Mouse (Mus musculus) stomach, embryonic 14.5 days (tissue): ENCODE data around the gene Timm22. TPM values are rescaled to one million over a fixed set of nuclear protein-coding genes. Genes with fewer than 3 reads are reported as not detected.

Experiments
- ATAC-seq: fragments of 200-750 bp; cut with Nextera tagmentation; 2 replicates; pipeline ENCODE4 v1.8.0; 2017; ENCODE audit warnings: low read depth, moderate TSS enrichment; ENCODE audit not compliant: insufficient number of reproducible peaks, insufficient read depth, low FRiP score
- H3K27ac ChIP-seq: fragments of 300-500 bp; sonication (generic); 2 replicates; pipeline ENCODE4 v1.5.1; 2014; ENCODE audit warnings: mild to moderate bottlenecking, low read length, moderate library complexity, mixed read lengths
- H3K27me3 ChIP-seq: fragments of 300-500 bp; sonication (generic); 2 replicates; pipeline ENCODE4 v1.6.1; 2014; ENCODE audit warnings: low read length, control low read depth, mixed read lengths; ENCODE audit not compliant: control insufficient read depth, insufficient read depth
- H3K36me3 ChIP-seq: fragments of 300-500 bp; sonication (generic); 2 replicates; pipeline ENCODE4 v1.6.1; 2014; ENCODE audit warnings: mild to moderate bottlenecking, control low read depth, low read length, moderate library complexity, mixed read lengths; ENCODE audit not compliant: control insufficient read depth, insufficient read depth
- H3K4me1 ChIP-seq: fragments of 300-500 bp; sonication (generic); 2 replicates; pipeline ENCODE4 v1.6.1; 2014; ENCODE audit warnings: low read length, control low read depth, mixed read lengths; ENCODE audit not compliant: control insufficient read depth, insufficient read depth
- H3K4me2 ChIP-seq: fragments of 300-500 bp; sonication (generic); replicated peaks from 2 replicates; pipeline ENCODE4 v1.6.1; 2014; ENCODE audit warnings: low read depth, low read length, control low read depth
- H3K4me3 ChIP-seq: fragments of 300-500 bp; sonication (generic); 2 replicates; pipeline ENCODE4 v1.5.1; 2014; ENCODE audit warnings: low read depth, low read length, control low read depth
- H3K9ac ChIP-seq: fragments of 300-500 bp; sonication (generic); replicated peaks from 2 replicates; pipeline ENCODE4 v1.6.1; 2014; ENCODE audit warnings: low read depth, mild to moderate bottlenecking, control low read depth, low read length, moderate library complexity, mixed read lengths
- H3K9me3 ChIP-seq: fragments of 300-500 bp; sonication (generic); 2 replicates; pipeline ENCODE4 v1.6.1; 2016; ENCODE audit warnings: low read depth, low read length, control low read depth; ENCODE audit not compliant: control insufficient read depth
- WGBS: fragments of 180-500 bp; shearing (Covaris S2); extraction: QIAGEN DNeasy Blood & Tissue Kit; methylation state at CpG from one replicate; pipeline ENCODE4 v1.1.7; 2014; 5-methylcytosine and 5-hydroxymethylcytosine counted together
- polyA plus RNA-seq: library from polyadenylated mRNA; unstranded; fragments of >200 nt; fragmentation: Nextera tagmentation; extraction: Ambion mirVana; gene quantifications from 2 replicates; pipeline ENCODE4 v1.2.1, GENCODE M21; 2014

Gene Timm22
- polyA plus RNA-seq, 1 experiment from 2014 or later: 115 TPM

GRCm38 (mm10) chr11:76397650-76398311 lies 9.0 kb upstream of the Timm22 start:
- H3K27me3 ChIP-seq: no peaks in the 10 kb centered on the region
- peaks cover 7% of the 10 kb centered on the region; the same call in 1 of the 2 replicates for H3K4me1 ChIP-seq
- peak overlapping the region; percentile 93 for H3K4me3 ChIP-seq
- no peaks in the 10 kb centered on the region for H3K9me3 ChIP-seq
- peak overlapping the region; percentile 83 for H3K4me2 ChIP-seq
- 0 out of 2 replicates have a peak, but pooled peaks have one; percentile 20 for ATAC-seq
- H3K27ac ChIP-seq: peak overlapping the region; percentile 91
- H3K9ac ChIP-seq: peak overlapping the region; percentile 86
- no peaks in the 10 kb centered on the region for H3K36me3 ChIP-seq
- under 1% methylated on average over 25 of the region's 26 CpGs for WGBS

GRCm38 (mm10) chr11:76398312-76398797 lies 8.4 kb upstream of the Timm22 start:
- ATAC-seq: peak; percentile 7; the same call in 1 of the 2 replicates
- Histone ChIP-seq H3K4me1 (0 out of 2 replicates have a peak, but pooled peaks cover 4% of the 10 kb centered on the region), H3K27ac (peak overlapping the region; percentile 91), H3K4me2 (peak overlapping the region; percentile 83), H3K36me3 (no peaks in the 10 kb centered on the region), H3K9ac (peak overlapping the region; percentile 86), H3K27me3 (no peaks in the 10 kb centered on the region), H3K9me3 (no peaks in the 10 kb centered on the region), H3K4me3 (peak overlapping the region; percentile 93)
- under 1% methylated on average over 33 of the region's 33 CpGs for WGBS

GRCm38 (mm10) chr11:76398798-76399586 lies 7.8 kb upstream of the Timm22 start, which contains the start of gene Nxn:
Nxn (minus strand) TSS chr11:76399140.
- Histone ChIP-seq H3K4me2 (peak within 1 kb of the TSS; percentile 83), H3K36me3 (no peaks in the 10 kb centered on the region), H3K27me3 (no peaks in the 10 kb centered on the region), H3K9me3 (no peaks in the 10 kb centered on the region), H3K4me3 (peak within 1 kb of the TSS; percentile 93), H3K4me1 (0 out of 2 replicates have a peak, but pooled peaks cover 4% of the 10 kb centered on the region), H3K9ac (peak within 1 kb of the TSS; percentile 86), H3K27ac (peak within 1 kb of the TSS; percentile 91)
- under 1% methylated on average over 60 of the region's 70 CpGs for WGBS
- peak; percentile 94 for ATAC-seq

GRCm38 (mm10) chr11:76399587-76400330 lies 7.0 kb upstream of the Timm22 start:
- ATAC-seq: peak; percentile 35; the same call in 1 of the 2 replicates
- Histone ChIP-seq H3K36me3 (no peaks in the 10 kb centered on the region), H3K9me3 (no peaks in the 10 kb centered on the region), H3K4me2 (peak overlapping the region; percentile 83), H3K4me1 (0 out of 2 replicates have a peak, but pooled peaks cover 4% of the 10 kb centered on the region), H3K27ac (peak overlapping the region; percentile 91), H3K9ac (peak overlapping the region; percentile 86; the same call in 1 of the 2 replicates), H3K4me3 (peak overlapping the region; percentile 93), H3K27me3 (no peaks in the 10 kb centered on the region)
- 9% methylated on average over 11 of the region's 11 CpGs for WGBS

GRCm38 (mm10) chr11:76401398-76401797 lies 5.4 kb upstream of the Timm22 start:
- H3K9ac ChIP-seq: no peak overlapping the region

GRCm38 (mm10) chr11:76405113-76405512 lies 1.6 kb upstream of the Timm22 start:
- H3K9me3 ChIP-seq: no peaks in the 10 kb centered on the region
- no peak overlapping the region for H3K4me3 ChIP-seq
- no peaks in the 10 kb centered on the region for H3K36me3 ChIP-seq
- no peak overlapping the region for H3K4me2 ChIP-seq
- H3K9ac ChIP-seq: no peak overlapping the region
- no peaks in the 10 kb centered on the region for H3K4me1 ChIP-seq
- no peaks in the 10 kb centered on the region for H3K27me3 ChIP-seq
- WGBS: 67% methylated on average over 4 of the region's 4 CpGs
- no peak for ATAC-seq
- H3K27ac ChIP-seq: no peak overlapping the region

More at GRCm38 (mm10) chr11:76401398-76401797, 5.4 kb upstream of the Timm22 start:
- Histone ChIP-seq H3K27ac (no peak overlapping the region), H3K27me3 (no peaks in the 10 kb centered on the region), H3K4me2 (no peak overlapping the region), H3K4me1 (0 out of 2 replicates have a peak, but pooled peaks cover 4% of the 10 kb centered on the region), H3K36me3 (no peaks in the 10 kb centered on the region), H3K9me3 (no peaks in the 10 kb centered on the region), H3K4me3 (no peak overlapping the region)
- no peak for ATAC-seq
- 65% methylated on average over 10 of the region's 10 CpGs for WGBS

- Histone ChIP-seq H3K9me3 (no peaks in the 10 kb centered on the region), H3K4me3 (no peak overlapping the region), H3K4me2 (no peak overlapping the region), H3K4me1 (no peaks in the 10 kb centered on the region), H3K27me3 (no peaks in the 10 kb centered on the region), H3K36me3 (no peaks in the 10 kb centered on the region), H3K27ac (no peak overlapping the region), H3K9ac (no peak overlapping the region)
- no peak for ATAC-seq
- WGBS: 80% methylated on average over 5 of the region's 5 CpGs
These were observed 1.0 kb upstream of the Timm22 start for GRCm38 (mm10) chr11:76405626-76406264.
